Mouse (Mus musculus) c-Kit-positive CD71-positive TER-119-positive erythroid progenitor cells, embryonic 14.5 days (primary cell): Measurements from ENCODE around the gene Atp6v0e2.

Experiments used
- DNase-seq: peaks from one replicate; pipeline ENCODE4 v3.0.0-alpha.2; 2013; ENCODE audit warnings: low spot score

Gene Atp6v0e2

DNA sequence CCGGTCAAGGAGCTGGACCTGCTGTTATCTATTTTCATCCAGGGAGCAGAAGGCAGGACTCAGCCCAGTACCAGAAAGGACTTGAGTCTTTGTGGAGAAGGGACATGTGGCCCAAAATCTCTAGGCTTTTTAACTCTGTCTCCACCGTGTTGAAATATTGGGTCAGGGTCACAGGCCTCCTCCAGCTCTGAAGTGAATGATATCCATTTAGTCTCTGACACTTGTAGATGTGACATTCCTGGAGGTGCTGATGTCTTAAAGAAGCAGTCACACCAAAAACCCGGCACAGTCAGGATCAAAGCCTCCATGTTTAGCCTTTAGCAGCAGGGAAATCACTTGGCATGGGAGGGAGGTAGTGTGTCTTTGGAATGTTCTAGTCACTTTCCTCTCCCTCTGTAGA is 3.3 kb downstream of the Atp6v0e2 start:
- no peak for DNase-seq

DNA sequence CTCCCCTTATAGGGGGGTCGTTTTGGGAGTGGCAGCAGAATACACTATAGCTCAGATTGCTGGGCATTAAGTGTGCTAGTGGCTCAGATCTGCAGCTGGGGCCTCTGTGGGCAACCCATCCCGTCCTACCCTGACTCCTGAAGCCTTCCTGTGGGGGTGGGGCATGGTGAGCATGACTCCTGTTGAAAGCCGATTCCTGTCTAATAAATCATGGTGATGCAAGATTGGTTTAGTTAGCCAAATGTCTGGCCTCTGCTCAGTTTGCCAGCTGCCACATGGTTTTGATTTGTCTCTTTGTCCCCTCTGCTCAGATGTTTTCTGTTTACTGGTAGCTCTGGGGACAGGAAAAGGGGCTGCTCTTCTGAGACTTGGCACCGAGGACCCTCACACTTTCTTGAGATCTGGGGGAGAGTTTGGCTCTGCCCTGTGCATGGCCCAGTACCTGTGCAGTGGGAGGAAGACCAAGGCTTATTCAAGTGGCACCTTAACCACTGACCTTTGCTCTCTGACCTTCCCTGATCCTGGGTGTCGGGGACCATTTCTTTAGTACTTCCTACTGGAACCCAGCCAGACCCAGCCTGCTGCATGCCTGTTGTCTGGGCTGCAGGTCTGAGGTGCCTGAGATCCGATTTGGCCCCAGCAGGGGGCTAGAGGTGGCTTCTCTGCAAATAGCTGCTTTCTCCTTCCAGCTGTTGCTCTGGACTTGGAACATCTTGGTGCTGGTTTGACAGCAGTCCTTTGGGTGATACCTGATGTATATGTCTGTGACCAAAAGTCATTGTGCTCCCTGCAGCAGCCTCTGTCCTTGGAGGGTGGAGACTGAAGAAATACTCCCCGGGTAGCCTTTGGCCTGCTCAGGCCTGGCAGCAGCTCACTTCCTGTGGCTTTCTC is 4.4 kb downstream of the Atp6v0e2 start:
- DNase-seq, result no peak

- no peak for DNase-seq
These were observed 5.2 kb downstream of the Atp6v0e2 start for GRCm38 (mm10) chr6:48542631-48543030.

GRCm38 (mm10) chr6:48545251-48545650 is 7.8 kb downstream of the Atp6v0e2 start:
- DNase-seq, result no peak

- DNase-seq, result no peak
These were observed 8.9 kb downstream of the Atp6v0e2 start for GRCm38 (mm10) chr6:48546271-48546670.

- no peak for DNase-seq
These were observed 9.4 kb downstream of the Atp6v0e2 start for GRCm38 (mm10) chr6:48546858-48547257.

GRCm38 (mm10) chr6:48548314-48548713 is 10.9 kb downstream of the Atp6v0e2 start:
- no peak for DNase-seq

- DNase-seq, result peak; percentile 56
These were observed 15.5 kb downstream of the Atp6v0e2 start for GRCm38 (mm10) chr6:48552918-48553317.

GRCm38 (mm10) chr6:48553819-48554218 is 16.4 kb downstream of the Atp6v0e2 start:
- DNase-seq, result no peak

- DNase-seq, result peak; percentile 58
These were observed 17.1 kb downstream of the Atp6v0e2 start, which contains the start of gene Lrrc61 for GRCm38 (mm10) chr6:48554280-48555103. Gene Lrrc61, plus strand, starts transcription at chr6:48554796.

DNA sequence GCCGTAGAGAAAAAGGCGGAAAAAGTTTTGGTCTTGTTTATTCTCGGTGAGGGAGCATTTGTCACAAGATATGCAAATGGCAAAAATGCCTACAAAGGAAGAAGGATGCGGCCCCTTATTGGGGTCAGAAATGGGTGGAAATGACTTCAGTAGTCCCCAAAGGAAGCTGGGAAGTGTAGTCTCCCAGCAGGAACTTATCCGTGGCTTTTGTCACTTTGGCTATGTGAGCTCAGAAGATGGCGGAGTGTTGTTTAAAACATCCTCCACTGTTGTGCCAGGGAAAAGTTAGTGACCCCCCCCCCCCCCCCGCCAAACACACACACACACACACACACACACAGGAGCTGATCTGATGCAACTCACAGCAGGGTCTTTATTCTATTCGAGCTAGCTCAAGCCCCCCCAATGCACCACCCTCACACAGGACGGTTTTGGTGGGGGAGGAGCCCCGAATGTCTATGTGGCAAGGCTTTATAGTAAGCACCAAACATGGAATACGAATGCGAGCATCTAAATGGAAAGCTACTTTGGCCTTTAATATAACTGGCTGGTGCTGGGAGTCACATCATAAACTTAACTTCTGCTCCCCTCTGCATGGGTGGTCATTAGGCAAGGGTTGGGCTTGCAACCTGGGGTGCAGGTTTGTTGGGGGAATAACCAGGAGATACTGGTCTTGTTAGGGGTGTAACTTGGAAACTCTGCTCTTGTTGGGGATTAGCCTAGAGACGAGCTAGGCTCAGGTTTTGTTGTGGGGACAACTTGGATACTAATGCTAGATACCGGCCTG is 17.9 kb downstream of the Atp6v0e2 start:
- DNase-seq, result no peak

- DNase-seq, result no peak
These were observed 18.5 kb downstream of the Atp6v0e2 start for GRCm38 (mm10) chr6:48555956-48556355.

DNA sequence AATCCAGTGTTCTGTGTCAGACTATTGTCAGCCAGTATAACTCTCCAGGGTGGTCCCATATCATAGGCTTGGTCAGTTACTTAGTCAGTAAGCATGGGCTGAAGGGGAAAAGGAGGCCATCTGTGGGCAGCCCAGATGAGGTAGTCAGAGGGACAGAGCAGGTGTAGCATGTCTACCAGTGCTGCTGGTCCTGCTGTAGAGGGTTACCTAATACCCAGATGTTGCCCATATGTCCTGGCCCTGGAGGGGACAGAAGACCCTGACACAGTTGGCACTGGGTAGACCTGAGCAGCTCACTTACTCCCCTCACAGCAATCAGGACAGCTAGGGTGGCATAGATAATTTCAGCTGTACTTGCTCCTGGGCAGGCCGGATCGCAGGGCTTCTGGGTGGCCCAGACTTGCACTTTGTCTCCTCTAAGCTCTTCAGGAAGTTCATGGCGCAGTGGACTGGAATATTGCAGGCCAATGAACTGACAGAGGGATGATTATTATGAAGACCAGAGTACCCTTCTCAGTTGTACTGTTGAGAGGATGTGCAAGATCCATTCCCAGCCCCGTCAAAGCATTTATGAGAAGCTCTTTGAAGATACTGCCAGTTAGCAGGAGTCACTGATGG is 28.4 kb downstream of the Atp6v0e2 start:
- no peak for DNase-seq

GRCm38 (mm10) chr6:48566312-48566711 is 28.9 kb downstream of the Atp6v0e2 start:
- DNase-seq, result no peak

GRCm38 (mm10) chr6:48568036-48568984 is 30.9 kb downstream of the Atp6v0e2 start:
- no peak for DNase-seq

- no peak for DNase-seq
These were observed 31.8 kb downstream of the Atp6v0e2 start for GRCm38 (mm10) chr6:48569065-48569807.

DNA sequence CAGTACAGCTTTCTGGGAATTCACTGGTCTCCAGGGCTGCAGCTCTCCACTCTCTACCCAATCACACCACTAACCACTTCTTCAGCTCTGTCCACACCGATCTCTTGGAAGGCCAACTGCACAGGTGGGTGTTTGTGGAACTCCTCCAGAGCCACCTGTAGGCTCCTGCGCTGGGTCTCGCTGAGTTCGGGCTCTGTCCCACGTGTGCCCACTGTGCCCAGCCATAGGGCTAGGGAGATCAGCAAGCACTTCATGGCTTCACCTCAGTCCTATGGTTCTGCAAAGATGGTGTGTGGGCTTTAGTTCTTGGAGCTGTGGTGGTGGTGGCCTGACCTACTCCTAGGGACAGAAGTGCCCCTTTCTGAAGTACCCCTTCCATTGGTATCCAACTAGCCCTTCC is 34.6 kb downstream of the Atp6v0e2 start:
- DNase-seq, result no peak

DNA sequence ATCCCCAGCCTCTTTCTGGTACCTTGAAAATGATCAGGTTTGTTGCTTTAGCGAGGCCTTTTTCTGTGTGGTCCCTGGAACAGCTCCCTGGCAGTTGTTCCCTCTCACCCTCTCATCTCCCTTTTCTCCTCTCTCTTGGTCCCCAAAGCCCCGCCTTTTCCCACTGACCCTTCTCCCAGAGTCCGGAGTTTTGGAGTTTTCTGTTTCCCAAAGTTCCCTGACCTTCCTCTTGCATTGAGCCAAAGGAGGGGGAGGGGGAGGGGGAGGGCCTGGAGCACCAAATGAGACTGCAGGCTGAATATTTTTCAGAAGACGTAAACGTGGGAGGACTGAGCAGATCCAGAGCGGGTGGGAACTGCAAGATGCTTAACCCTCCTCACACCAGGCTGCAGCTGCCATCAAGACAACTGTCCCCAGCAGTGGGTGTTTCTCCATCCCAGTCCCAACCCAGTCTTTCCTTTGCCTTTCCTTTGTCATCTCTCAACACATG is 35.2 kb downstream of the Atp6v0e2 start, which contains the start of gene Rarres2:
Gene Rarres2, minus strand, starts transcription at position 218 of the 490 bp plus-strand sequence.
- no peak for DNase-seq

DNA sequence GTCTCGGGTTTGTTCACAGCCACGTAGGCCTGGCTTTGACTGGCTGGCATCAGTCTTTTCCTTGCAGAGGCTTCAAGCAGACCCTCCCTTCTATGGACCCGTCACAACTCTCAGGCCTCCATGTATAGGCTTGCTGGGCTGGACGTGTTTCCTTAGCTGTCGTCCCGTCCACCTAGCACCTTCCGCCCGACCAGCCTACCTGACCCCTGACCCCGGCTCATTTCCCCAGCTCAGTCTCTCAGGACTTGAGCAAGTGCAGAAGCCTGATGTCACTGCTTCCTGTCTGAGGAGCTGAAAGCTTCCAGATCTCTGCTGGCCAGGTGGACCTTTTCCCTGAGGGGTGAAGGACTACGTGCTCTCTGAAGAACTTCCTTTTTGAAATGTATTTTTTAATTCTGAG is 35.9 kb downstream of the Atp6v0e2 start:
- no peak for DNase-seq
